Mouse (Mus musculus) CH12.LX (cell line): ENCODE measurements at regions not wholly inside any gene's neighbourhood (a gene's known extent, or its start where the extent isn't known, plus 50 kb on each side); places are given as distances from the start of the nearest gene placed in this dataset.

ENCODE experiments used
- DNase-seq: peaks from one replicate; pipeline ENCODE4 v3.0.0-alpha.2; 2013; ENCODE audit errors: extremely low read depth
- H3K27ac ChIP-seq: 2 replicates; pipeline ENCODE4 v1.5.1; 2012; ENCODE audit warnings: low read depth, mild to moderate bottlenecking, control low read depth, moderate library complexity; ENCODE audit not compliant: insufficient read depth
- H3K27me3 ChIP-seq: replicated peaks from 2 replicates; pipeline ENCODE3; 2012; ENCODE audit warnings: inconsistent platforms
- H3K36me3 ChIP-seq, 2 experiments: replicated peaks in 1 of 2; 2 replicates each; pipeline versions ENCODE3 to v1.6.1; 2012; ENCODE audit warnings: inconsistent platforms in 1 of 2, low read length in 1 of 2, mild to moderate bottlenecking in 1 of 2, mixed read lengths in 1 of 2, moderate library complexity in 1 of 2; ENCODE audit not compliant: control insufficient read depth in 1 of 2, insufficient read depth in 1 of 2
- H3K4me1 ChIP-seq, 2 experiments: 2 replicates each; pipeline ENCODE4 v1.6.1; 2012; ENCODE audit warnings: inconsistent platforms in 1 of 2, moderate library complexity in 1 of 2; ENCODE audit not compliant: insufficient read depth in 2 of 2, control insufficient read depth in 1 of 2
- H3K4me2 ChIP-seq: 2 replicates; pipeline ENCODE4 v1.6.1; 2012; ENCODE audit warnings: low read depth, mild to moderate bottlenecking, control low read depth; ENCODE audit not compliant: poor library complexity, insufficient read depth, severe bottlenecking
- H3K4me3 ChIP-seq, 3 experiments: fragments of 150-350 bp in 1 of 3; sonication (generic) in 1 of 3; replicated peaks in 1 of 3; 2 replicates each; pipeline versions ENCODE3 to v1.5.1; 2011 to 2012; ENCODE audit warnings: low read depth in 2 of 3, low read length in 2 of 3, mild to moderate bottlenecking in 2 of 3, moderate library complexity in 2 of 3, control low read depth in 1 of 3, improper control_type of control experiment in 1 of 3, inconsistent platforms in 1 of 3, mixed read lengths in 1 of 3; ENCODE audit not compliant: poor library complexity in 1 of 3
- H3K79me2 ChIP-seq: replicated peaks from 2 replicates; pipeline ENCODE4 v1.6.1; 2012; ENCODE audit warnings: mild to moderate bottlenecking, moderate library complexity; ENCODE audit not compliant: control insufficient read depth, poor library complexity, insufficient read depth, severe bottlenecking; ENCODE audit errors: extremely low read depth
- H3K9ac ChIP-seq: 2 replicates; pipeline ENCODE4 v1.6.1; 2012; ENCODE audit warnings: low read depth, mild to moderate bottlenecking, control low read depth, moderate library complexity; ENCODE audit not compliant: insufficient read depth
- H3K9me3 ChIP-seq: replicated peaks from 2 replicates; pipeline ENCODE3; 2012; ENCODE audit warnings: low read length, inconsistent platforms, mixed read lengths
- CHD2 ChIP-seq: IDR thresholded peaks from 2 replicates; pipeline ENCODE4 v1.6.1; 2011; ENCODE audit warnings: low read length, improper control_type of control experiment
- ELF1 ChIP-seq: IDR thresholded peaks from 2 replicates; pipeline ENCODE4 v1.6.1; 2014; ENCODE audit warnings: low read depth, mild to moderate bottlenecking, inconsistent platforms, low read length, improper control_type of control experiment
- EP300 ChIP-seq: IDR thresholded peaks from 2 replicates; pipeline ENCODE4 v1.6.1; 2011; ENCODE audit warnings: low read length, improper control_type of control experiment
- ETS1 ChIP-seq: conservative IDR thresholded peaks from 2 replicates; pipeline ENCODE4 v1.6.1; 2012; ENCODE audit warnings: low read depth, mild to moderate bottlenecking, inconsistent platforms, low read length, improper control_type of control experiment, moderate library complexity
- MAFK ChIP-seq: IDR thresholded peaks from 2 replicates; pipeline ENCODE4 v1.6.1; 2011; ENCODE audit warnings: low read length, improper control_type of control experiment; ENCODE audit not compliant: insufficient replicate concordance
- MXI1 ChIP-seq: IDR thresholded peaks from 2 replicates; pipeline ENCODE4 v1.6.1; 2011; ENCODE audit warnings: mild to moderate bottlenecking, low read depth, low read length, improper control_type of control experiment
- NELFE ChIP-seq: IDR thresholded peaks from 2 replicates; pipeline ENCODE4 v1.6.1; 2011; ENCODE audit warnings: low read depth, low read length, improper control_type of control experiment
- PAX5 ChIP-seq: IDR thresholded peaks from 2 replicates; pipeline ENCODE4 v1.6.1; 2012; ENCODE audit warnings: low read length, inconsistent platforms, mixed read lengths
- RCOR1 ChIP-seq: conservative IDR thresholded peaks from 2 replicates; pipeline ENCODE4 v1.6.1; 2012; ENCODE audit warnings: low read depth, mild to moderate bottlenecking, inconsistent platforms, low read length, improper control_type of control experiment
- SIN3A ChIP-seq: IDR thresholded peaks from 2 replicates; pipeline ENCODE4 v1.6.1; 2012; ENCODE audit warnings: low read length, improper control_type of control experiment, inconsistent platforms
- UBTF ChIP-seq: IDR thresholded peaks from 2 replicates; pipeline ENCODE4 v1.6.1; 2012; ENCODE audit warnings: low read depth, mild to moderate bottlenecking, inconsistent platforms, low read length, improper control_type of control experiment, moderate library complexity
- USF2 ChIP-seq: conservative IDR thresholded peaks from 2 replicates; pipeline ENCODE4 v1.6.1; 2011; ENCODE audit warnings: low read depth, low read length, improper control_type of control experiment
- dilution Hi-C: fragments of 300-500 bp; cut with MboI; formaldehyde crosslinking; loops from 2 replicates; pipeline ENCODE4 v1.14.3; 2020; ENCODE audit warnings: low sequenced_read_pairs; ENCODE audit not compliant: extremely low pct_unique_long_range_greater_than_20kb, extremely low pct_ligation_motif_present
- in situ Hi-C: fragments of 300-500 bp; cut with MboI; formaldehyde crosslinking; loops from 3 replicates; pipeline ENCODE4 v1.14.3; 2019; ENCODE audit warnings: low sequenced_read_pairs, low pct_ligation_motif_present, low pct_unique_long_range_greater_than_20kb, mixed read lengths

DNA sequence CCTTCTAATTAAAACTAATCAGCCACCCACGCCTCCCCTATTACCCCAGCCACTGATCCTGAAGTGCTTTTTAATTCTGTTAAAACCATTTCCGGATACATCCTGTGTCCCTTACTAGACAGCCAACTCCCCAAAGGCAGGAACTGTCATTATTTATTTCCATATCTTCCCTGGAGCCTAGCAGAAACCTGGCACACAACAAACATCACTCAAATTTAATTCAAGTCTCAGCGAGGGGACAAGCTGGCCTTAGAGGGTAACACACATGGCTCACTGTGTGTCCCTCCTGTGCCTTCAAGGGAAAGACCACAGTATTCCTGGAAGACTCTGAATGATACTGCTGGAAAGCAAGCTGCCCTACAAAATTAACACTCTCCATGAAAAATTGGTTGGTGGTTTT lies 240.0 kb downstream of the Mycn start:
- H3K79me2 ChIP-seq, result no peaks in the 10 kb centered on the region
- no peak overlapping the region for H3K4me2 ChIP-seq
- no peaks in the 10 kb centered on the region for H3K9me3 ChIP-seq
- in situ Hi-C loops (no loop called here), dilution Hi-C loops (no loop called here)
- TF ChIP-seq ETS1 (no peak), CHD2 (no peak), NELFE (no peak), RCOR1 (no peak), PAX5 (no peak), MXI1 (no peak), ELF1 (no peak), SIN3A (no peak), USF2 (no peak), MAFK (no peak)
- no peak overlapping the region for H3K27ac ChIP-seq
- no peaks in the 10 kb centered on the region for H3K4me1 ChIP-seq
- no peak overlapping the region for H3K4me3 ChIP-seq
- no peak for DNase-seq
- no peaks in the 10 kb centered on the region for H3K36me3 ChIP-seq
- no peak overlapping the region for H3K9ac ChIP-seq
- no peaks in the 10 kb centered on the region for H3K27me3 ChIP-seq

DNA sequence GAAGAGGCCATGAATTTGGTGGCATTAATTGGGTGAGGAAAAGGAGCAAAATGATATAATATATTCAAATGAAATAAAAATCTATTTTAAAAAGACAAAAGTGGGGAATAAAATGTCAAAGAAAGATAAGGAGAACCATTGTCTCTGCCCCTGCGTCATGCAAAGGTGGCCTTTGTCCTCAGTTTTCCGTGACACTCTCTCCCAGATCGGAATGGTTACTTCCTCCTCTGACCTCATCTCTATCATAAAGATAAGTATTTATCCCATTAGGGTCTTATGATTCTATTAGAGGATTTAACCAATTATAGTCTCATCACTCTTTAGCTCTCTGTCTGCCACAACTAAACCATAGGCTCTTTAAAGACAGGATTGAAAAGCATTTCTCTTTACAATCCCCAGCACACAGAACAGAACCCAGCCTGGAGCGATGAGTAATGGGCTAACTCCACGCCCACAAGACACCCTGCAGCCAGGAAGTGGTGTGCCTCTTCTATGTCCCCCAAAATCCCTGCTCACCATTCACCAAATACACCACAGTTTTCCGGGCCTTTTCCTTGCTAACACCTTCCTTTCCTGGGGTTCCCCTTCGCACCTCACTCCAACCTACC lies 240.6 kb downstream of the Mycn start:
- in situ Hi-C loops (no loop called here), dilution Hi-C loops (no loop called here)
- Histone ChIP-seq H3K4me1 (no peaks in the 10 kb centered on the region), H3K36me3 (no peaks in the 10 kb centered on the region), H3K9me3 (no peaks in the 10 kb centered on the region), H3K27ac (no peak overlapping the region), H3K4me2 (no peak overlapping the region), H3K79me2 (no peaks in the 10 kb centered on the region), H3K27me3 (no peaks in the 10 kb centered on the region), H3K9ac (no peak overlapping the region), H3K4me3 (no peak overlapping the region)
- DNase-seq, result no peak
- TF ChIP-seq SIN3A (no peak), EP300 (no peak), UBTF (no peak)
